Mouse (Mus musculus) embryonic stem cell, embryonic (primary cell): ENCODE measurements at regions not wholly inside any gene's neighbourhood (a gene's known extent, or its start where the extent isn't known, plus 50 kb on each side); places are given as distances from the start of the nearest gene placed in this dataset.

Experiments
- CTCF ChIA-PET, 4 experiments: fragments of 300-600 bp in 2 of 4; fragments of 350-600 bp in 2 of 4; sonication (Branson Sonifier 250); formaldehyde crosslinking; loops; one replicate each; lab custom pipeline; 2022; ENCODE audit warnings: inconsistent platforms in 2 of 4; lab: Charles Lee
- POLR2A ChIA-PET, 4 experiments: fragments of 300-600 bp in 2 of 4; fragments of 350-600 bp in 2 of 4; sonication (Branson Sonifier 250); formaldehyde crosslinking; loops; one replicate each; lab custom pipeline; 2022; ENCODE audit warnings: antibody characterized with exemption in 4 of 4, inconsistent platforms in 1 of 4; lab: Charles Lee

DNA sequence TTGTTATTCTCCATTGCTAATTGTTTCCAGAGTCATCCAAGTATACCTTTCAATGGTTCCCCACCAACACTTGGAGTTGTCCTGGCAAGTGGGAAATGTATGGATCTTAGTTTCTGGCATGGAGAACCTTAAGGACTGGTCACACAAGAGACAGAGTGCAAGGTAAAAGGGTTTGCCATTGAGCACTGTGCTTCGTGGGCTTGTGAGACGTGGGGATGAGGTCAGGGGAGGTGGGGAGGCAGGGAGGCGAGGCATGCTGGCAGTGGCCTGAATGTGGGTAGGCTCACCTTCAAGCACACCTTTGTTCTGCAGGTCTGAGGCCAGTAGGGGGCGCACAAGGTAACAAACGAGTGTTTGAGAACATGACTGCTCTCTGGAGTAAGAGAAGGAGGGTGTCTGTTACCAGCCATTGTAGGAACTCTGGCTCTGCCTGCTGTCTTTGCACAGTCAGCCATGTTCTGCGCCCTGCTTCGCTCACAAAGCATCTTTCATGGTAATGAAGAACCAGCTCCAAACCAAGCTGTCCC is 612.0 kb downstream of the Bcl11a start:
- ChIA-PET CTCF (interaction anchor here in 1 of 4 experiments (0.9 kb wide), 1 partner anchor 54 kb away, joined by 3 read pairs; no protein-coding TSS in a partner anchor), POLR2A (no interaction called here)

DNA sequence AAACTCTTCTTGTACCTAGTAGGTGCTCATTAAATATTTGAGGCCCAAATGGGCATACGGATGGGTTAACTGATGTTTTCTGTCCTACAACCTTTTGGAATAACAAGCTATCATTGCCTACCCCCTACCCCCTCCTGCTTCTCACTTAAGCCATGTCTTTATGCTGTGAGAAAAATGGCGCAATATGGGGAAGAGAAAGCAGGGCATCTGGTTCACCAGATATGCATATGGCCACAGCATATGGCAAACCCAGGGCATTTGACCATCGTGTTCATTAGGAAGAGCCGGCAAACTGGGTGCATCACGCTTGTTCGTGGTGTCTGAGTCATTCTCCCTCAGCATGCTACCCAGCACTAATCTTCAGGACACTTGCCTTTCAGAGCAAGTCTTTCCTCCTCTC is 616.1 kb downstream of the Bcl11a start:
- POLR2A ChIA-PET: no interaction called here
- CTCF ChIA-PET: interaction anchor here in 1 of 4 experiments (0.6 kb wide), 1 partner anchor 306 kb away, joined by 3 read pairs; no protein-coding TSS in a partner anchor

- CTCF ChIA-PET: no interaction called here
- POLR2A ChIA-PET: no interaction called here
Measured at GRCm38 (mm10) chr11:24695010-24695720, 617.3 kb downstream of the Bcl11a start.

DNA sequence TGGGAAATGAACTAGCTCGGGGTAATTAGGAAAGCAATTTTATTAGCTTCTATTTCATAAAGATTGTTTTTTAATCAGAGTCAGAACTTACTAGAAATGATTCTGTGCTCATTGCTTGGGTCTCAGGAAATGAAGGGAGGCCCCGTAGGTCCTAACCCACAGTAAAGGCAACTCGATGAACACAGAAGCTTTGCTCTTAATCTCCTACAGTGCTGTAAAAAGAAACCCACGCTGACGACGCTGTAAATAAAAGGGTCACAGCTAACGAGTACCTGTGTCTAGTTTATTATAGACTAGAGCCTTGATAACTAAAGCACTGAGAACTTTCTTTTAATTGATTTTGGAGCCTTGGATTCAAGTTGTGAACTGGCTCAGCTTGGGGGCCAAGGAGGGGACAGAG is 618.7 kb downstream of the Bcl11a start:
- ChIA-PET POLR2A (no interaction called here), CTCF (no interaction called here)

DNA sequence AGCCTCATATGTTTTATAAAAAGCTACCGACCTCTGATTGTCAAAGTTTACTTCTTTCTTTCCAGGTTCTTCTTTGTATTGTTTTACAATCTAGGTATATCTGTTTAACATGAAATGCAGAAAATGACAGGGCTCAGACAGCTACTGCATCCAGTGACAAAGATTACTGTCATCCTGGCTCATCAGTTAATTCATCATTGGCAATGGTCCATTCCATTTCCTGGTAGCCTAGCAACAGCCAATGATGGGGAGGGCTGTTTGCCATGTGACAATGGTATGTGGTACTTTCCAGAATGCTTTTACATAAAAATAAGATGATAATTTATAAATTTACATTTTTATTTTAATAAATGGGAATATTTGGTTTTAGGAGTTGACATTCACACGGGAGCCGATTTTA is 630.9 kb downstream of the Bcl11a start:
- POLR2A ChIA-PET: interaction anchor here in 1 of 4 experiments (0.8 kb wide), 1 partner anchor 689 kb away, joined by 3 read pairs; no protein-coding TSS in a partner anchor

GRCm38 (mm10) chr11:24716539-24717287 is 638.9 kb downstream of the Bcl11a start:
- POLR2A ChIA-PET: interaction anchor here in 1 of 4 experiments (1.6 kb wide), 1 partner anchor 11 kb away, joined by 4 read pairs; no protein-coding TSS in a partner anchor
- CTCF ChIA-PET: no interaction called here

More for the DNA sequence above, 630.9 kb downstream of the Bcl11a start:
- CTCF ChIA-PET: interaction anchor here in 1 of 4 experiments (0.6 to 0.7 kb wide), 2 partner anchors 20 to 1643 kb away, joined by 8 read pairs; no protein-coding TSS in a partner anchor

DNA sequence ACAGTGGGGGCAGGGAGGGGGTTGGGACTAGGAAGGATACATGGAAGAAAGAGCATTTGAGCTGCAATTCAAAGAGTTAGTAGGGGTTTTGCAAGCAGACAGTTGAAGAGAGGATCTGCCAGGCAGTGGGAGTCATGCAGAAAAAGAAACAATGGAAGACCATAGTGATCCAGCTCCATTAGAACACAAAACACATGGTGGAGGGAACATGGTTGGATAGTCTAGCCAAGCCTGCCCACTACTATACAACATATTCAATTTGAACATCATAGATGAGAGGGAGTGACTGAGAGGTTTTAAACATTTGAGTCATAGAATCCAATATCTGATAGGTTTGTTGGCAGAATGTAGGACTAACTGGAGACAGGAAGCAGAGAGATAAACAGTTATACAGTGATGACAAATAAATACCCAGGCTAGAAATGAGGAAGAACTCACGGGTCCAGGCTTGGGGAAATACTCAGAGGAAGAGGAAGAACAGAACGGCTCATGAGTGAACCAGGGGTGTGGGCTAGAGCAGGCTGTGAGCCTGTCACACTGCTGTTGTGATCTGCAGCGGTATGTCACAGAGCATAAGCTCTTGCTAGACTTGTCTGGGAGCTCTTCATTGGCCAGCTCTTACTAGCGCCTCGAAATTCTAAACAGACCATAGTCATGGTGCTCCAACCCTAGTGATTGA is 646.5 kb downstream of the Bcl11a start:
- POLR2A ChIA-PET: no interaction called here
- CTCF ChIA-PET: no interaction called here

GRCm38 (mm10) chr11:24726331-24726730 is 648.5 kb downstream of the Bcl11a start:
- ChIA-PET CTCF (no interaction called here), POLR2A (no interaction called here)

DNA sequence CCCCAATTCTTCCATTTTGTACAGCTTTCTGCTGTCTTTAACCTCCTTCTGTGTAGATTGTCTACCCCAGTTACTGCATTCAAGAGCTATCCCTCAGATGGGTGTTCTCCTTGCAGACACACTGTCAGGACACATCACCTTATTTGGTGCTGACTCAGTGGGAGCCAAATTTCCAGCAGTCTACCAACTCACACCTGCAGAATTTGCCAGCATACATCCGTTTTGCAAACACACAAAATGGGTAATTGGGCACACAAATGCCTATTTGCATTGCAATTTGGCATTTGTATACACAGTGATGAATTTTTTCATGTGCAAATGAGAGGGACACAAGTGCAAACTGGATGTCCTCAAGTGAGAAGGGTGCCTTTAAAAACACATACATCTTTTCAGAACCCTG is 649.5 kb downstream of the Bcl11a start:
- POLR2A ChIA-PET: no interaction called here
- CTCF ChIA-PET: no interaction called here

GRCm38 (mm10) chr11:24731431-24731830 is 653.6 kb downstream of the Bcl11a start:
- ChIA-PET POLR2A (no interaction called here), CTCF (interaction anchor here in 1 of 4 experiments (0.6 kb wide), 1 partner anchor 102 kb away, joined by 3 read pairs; no protein-coding TSS in a partner anchor)

- ChIA-PET POLR2A (interaction anchor here in 2 of 4 experiments (0.7 kb wide), 3 partner anchors 67 to 92 kb away, joined by 3 to 4 read pairs (median 3); no protein-coding TSS in a partner anchor), CTCF (no interaction called here)
Measured at GRCm38 (mm10) chr11:24739710-24740255, 661.9 kb downstream of the Bcl11a start.

GRCm38 (mm10) chr11:24740466-24740865 is 662.6 kb downstream of the Bcl11a start:
- ChIA-PET POLR2A (interaction anchor here in 2 of 4 experiments (0.7 kb wide), 3 partner anchors 68 to 91 kb away, joined by 3 to 4 read pairs (median 3); no protein-coding TSS in a partner anchor), CTCF (no interaction called here)

GRCm38 (mm10) chr11:24742561-24742960 is 664.7 kb downstream of the Bcl11a start:
- ChIA-PET POLR2A (interaction anchor here in 3 of 4 experiments (0.6 to 1.6 kb wide), 3 partner anchors 91 to 166 kb away, joined by 3 read pairs; no protein-coding TSS in a partner anchor), CTCF (interaction anchor here in 1 of 4 experiments (0.6 kb wide), 1 partner anchor 9 kb away, joined by 7 read pairs; no protein-coding TSS in a partner anchor)

DNA sequence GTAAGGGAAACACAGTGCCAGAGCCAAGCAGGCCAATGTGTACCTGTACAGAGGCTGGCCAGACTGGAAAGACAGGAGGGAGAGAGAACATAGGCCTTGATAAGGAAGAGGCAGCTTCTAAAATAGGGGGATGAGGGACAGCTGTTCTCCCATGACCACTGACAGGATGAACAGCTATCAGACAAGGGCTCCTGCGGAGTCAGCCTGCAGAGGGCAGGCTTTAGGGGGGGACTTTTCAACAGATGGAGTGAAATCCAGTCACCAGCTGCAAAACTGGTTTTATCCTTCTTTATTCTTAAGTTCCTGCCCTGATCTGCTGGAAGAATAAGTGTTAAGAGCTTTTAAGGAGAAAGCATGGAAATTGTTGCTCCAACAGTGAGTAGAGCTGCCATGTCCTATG is 665.6 kb downstream of the Bcl11a start:
- CTCF ChIA-PET: interaction anchor here in 1 of 4 experiments (1.1 kb wide), 1 partner anchor 53 kb away, joined by 3 read pairs; no protein-coding TSS in a partner anchor
- POLR2A ChIA-PET: interaction anchor here in 1 of 4 experiments (1.6 kb wide), 1 partner anchor 113 kb away, joined by 3 read pairs; no protein-coding TSS in a partner anchor

GRCm38 (mm10) chr11:24745841-24746240 is 668.0 kb downstream of the Bcl11a start:
- POLR2A ChIA-PET: no interaction called here
- CTCF ChIA-PET: no interaction called here

DNA sequence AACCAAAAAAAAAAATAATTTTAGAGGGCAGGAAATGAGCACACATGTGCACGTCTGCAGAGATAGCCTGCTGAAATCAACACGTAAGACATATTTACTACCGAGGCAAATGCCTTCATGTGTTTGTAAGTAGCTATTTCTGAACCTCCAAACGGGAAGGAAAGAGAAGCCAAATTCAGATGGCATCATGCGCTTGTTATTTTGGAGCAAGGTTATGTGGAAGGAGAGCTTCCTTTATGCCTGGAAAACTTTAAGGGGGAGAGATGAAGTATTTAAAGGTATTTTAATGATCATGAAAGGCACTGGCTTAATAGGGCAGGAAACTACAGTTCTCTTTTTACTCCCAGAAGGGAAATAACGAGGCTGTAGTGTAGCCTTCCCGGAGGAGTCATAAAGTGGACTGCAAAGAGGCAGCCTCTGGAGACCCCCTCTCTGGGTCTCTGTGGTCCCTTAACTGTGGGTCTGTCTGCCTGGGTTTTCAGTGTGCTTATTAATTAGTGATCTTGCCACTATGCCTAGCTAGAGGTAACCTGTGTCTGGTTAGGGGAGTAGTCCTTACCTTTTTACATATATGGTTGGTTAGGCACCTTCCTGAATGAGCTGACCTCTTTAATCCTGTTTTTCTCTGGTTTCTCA is 672.4 kb downstream of the Bcl11a start:
- ChIA-PET CTCF (no interaction called here), POLR2A (no interaction called here)

DNA sequence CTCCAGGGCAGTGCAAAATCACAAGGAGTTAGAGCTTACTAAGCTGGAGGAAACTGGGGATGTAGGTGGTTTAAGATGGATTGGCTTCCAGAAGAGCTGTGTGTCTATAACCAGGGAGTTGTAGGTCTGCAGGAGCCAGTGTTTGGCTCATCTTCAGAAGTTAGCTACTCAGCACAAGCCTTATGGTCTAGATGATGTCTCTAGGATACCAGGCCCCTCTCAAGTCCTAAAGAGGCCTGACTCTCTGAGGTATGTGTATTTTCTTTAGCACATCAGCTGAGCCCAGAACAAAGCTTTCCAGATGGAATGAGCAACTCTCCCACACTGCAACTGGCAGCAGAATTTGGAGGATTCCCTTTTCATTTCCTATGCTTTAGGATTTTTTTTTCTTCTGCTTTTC is 680.3 kb downstream of the Bcl11a start:
- POLR2A ChIA-PET: no interaction called here
- CTCF ChIA-PET: no interaction called here

DNA sequence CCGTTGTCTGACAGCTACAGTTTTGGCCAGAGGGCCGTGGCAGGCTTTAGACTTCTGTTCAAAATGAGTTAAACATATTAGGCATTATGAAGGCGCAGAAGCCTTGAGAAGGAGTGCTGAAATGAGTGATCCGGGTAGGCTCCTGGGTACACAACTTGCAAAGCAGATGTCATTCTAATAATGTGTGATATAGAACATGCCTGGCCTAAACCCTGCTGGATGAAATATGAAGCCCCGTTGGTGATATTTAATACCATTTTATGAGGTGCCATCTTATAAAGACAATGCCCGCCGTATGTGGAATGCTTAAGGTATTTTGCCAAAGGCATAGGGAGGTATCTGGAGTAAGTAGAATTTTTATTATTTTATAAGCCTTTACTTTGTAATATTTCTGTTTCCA is 705.6 kb downstream of the Bcl11a start:
- ChIA-PET POLR2A (no interaction called here), CTCF (no interaction called here)
